ENCODE assay signal across 23 mouse cellular contexts in the genomic region with DNA sequence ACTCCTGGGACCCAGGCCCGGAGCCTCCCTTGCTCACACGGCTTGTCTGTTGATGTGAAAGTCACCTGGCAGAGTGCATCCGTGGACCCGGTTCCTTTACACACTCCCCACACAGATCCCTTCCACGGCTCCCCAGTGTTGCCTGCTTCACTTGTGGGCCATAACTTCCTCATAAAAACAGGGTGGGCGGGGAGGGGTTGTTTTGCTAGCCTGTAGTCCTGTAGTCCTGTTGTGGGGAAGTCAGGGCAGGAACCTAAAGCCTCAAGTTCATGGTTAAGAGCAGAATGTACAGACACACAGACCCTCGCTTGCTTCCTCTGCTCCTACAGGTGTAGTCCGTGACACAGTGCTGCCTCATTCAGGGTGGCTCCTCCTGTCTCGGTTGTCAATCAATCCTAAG. TPM values are rescaled to one million over a fixed set of nuclear protein-coding genes. Genes with fewer than 3 reads are reported as not detected.
DNase-seq lines count a peak whose midpoint lies in the region; ATAC-seq and TF ChIP-seq lines count a peak whose summit lies in the region.
"Had no signal": no experiment of that assay in that cellular context is flagged by ENCODE, and none has a peak within 500 bp of the region (broad histone marks: within the 10 kb centered on the region; RNA-seq: fewer than 3 reads in every experiment).

No protein-coding gene starts in this region.

- no peaks in the 10 kb centered on the region for H3K9me3 ChIP-seq in kidney, embryonic 16.5 days (ENCODE audit: low read length)
- H3K9me3 ChIP-seq: forebrain, embryonic 13.5 days; heart, embryonic 10.5 days; limb, embryonic 13.5 days had no signal

- 0 out of 2 replicates have a peak, but pooled peaks cover 6% of the 10 kb centered on the region for H3K4me1 ChIP-seq in kidney, embryonic 16.5 days (ENCODE audit: insufficient read depth, low read length)

- no peak overlapping the region for H3K4me2 ChIP-seq in kidney, embryonic 16.5 days (replicated peaks; ENCODE audit: low read depth, low read length)
- H3K4me2 ChIP-seq: forebrain, embryonic 13.5 days; limb, embryonic 13.5 days had no signal

- WGBS in kidney, embryonic 16.5 days: 84% methylated on average over 9 of the region's 9 CpGs

- TF ChIP-seq CTCF in gastrocnemius, adult 2 months (IDR thresholded peaks at IDR 0.05): no peak

- peaks cover 10% of the 10 kb centered on the region for H3K36me3 ChIP-seq in splenic B cell, adult 2 months (ENCODE audit: control insufficient read depth, insufficient read depth, low read length, poor library complexity, severe bottlenecking)
- H3K36me3 ChIP-seq in kidney, embryonic 16.5 days (ENCODE audit: insufficient read depth, low read length): peaks cover 27% of the 10 kb centered on the region

- no peak overlapping the region for H3K4me3 ChIP-seq in gastrocnemius, adult 2 months
- no peak overlapping the region for H3K4me3 ChIP-seq in kidney, embryonic 16.5 days (ENCODE audit: low read length)
- H3K4me3 ChIP-seq: erythroblast, embryonic 14.5 days; forebrain, embryonic 13.5 days; heart, embryonic 10.5 days; left cerebral cortex, adult 2 months; limb, embryonic 13.5 days had no signal

- ATAC-seq in hematopoietic stem cell, adult 5-6 weeks (replicated peaks in 1 of 2; ENCODE audit: insufficient read depth in 1 of 2, low FRiP score in 2 of 2, low TSS enrichment in 1 of 2, low read depth in 1 of 2, poor library complexity in 2 of 2, severe bottlenecking in 2 of 2): peak; percentile 54 to 58
- no peak for ATAC-seq in kidney, embryonic 16.5 days (ENCODE audit: low FRiP score, low TSS enrichment)
- ATAC-seq: forebrain, embryonic 13.5 days; inflammation-experienced regulatory T-cells, adult 6 months; midbrain, embryonic 16.5 days had no signal

- no peak overlapping the region for H3K9ac ChIP-seq in kidney, embryonic 16.5 days (replicated peaks; ENCODE audit: low read length)
- H3K9ac ChIP-seq: forebrain, embryonic 13.5 days; limb, embryonic 13.5 days had no signal

- H3K27me3 ChIP-seq in splenic B cell, adult 2 months (ENCODE audit: control insufficient read depth, insufficient read depth, low read length, poor library complexity, severe bottlenecking): no peaks in the 10 kb centered on the region
- no peaks in the 10 kb centered on the region for H3K27me3 ChIP-seq in kidney, embryonic 16.5 days (ENCODE audit: insufficient read depth, low read length)
- H3K27me3 ChIP-seq: forebrain, embryonic 13.5 days; limb, embryonic 13.5 days had no signal

- DNase-seq in gastrocnemius, adult 2 months: no peak
- no peak for DNase-seq in gastrocnemius, postnatal 14 days
- DNase-seq in spleen, postnatal 36 days (ENCODE audit: low spot score in 2 of 2): peak; percentile 49 to 53
- no peak for DNase-seq in spleen, postnatal 4 days (ENCODE audit: low spot score in 2 of 2)
- DNase-seq in splenic B cell, adult 2 months (ENCODE audit: low read depth, low spot score): peak; percentile 52
- DNase-seq in adrenal gland, postnatal 4 days (ENCODE audit: low spot score in 2 of 2): no peak
- DNase-seq: adrenal gland, adult 2 months; cerebellum, adult 11-12 months; gastrocnemius, postnatal 25 days; kidney, adult 8-10 months; kidney, postnatal 25 days; lung, adult 2 months; right cerebral cortex, postnatal 25 days; thymus, postnatal 4 days had no signal

- intact Hi-C loops in gastrocnemius, adult 2 months (cut with DNase I): no loop called here
- intact Hi-C loops in gastrocnemius, postnatal 14 days (cut with DNase I; ENCODE audit: low total_unique reads): no loop called here

- peak overlapping the region; percentile 43; the same call in 1 of the 2 replicates for H3K27ac ChIP-seq in gastrocnemius, adult 2 months
- no peak overlapping the region for H3K27ac ChIP-seq in kidney, embryonic 16.5 days (ENCODE audit: low read length)
- H3K27ac ChIP-seq: forebrain, embryonic 13.5 days; heart, embryonic 10.5 days; left cerebral cortex, adult 2 months; limb, embryonic 13.5 days had no signal

RNA-seq across cellular contexts. Expression of a gene that starts 21.5 kb away (rescaled TPM):
- total RNA-seq in gastrocnemius, adult 2 months (2021): 1 to 10 TPM; 6.0 to 7.3 TPM
- 10 to 100 TPM; 11.1 to 15.0 TPM for total RNA-seq in gastrocnemius, postnatal 14 days (2021)
- 44.7 and 46.5 TPM in 2 replicates for total RNA-seq in hematopoietic stem cell, adult 5-6 weeks (2017)
- polyA plus RNA-seq in kidney, embryonic 16.5 days (2015; fragmentation: Nextera tagmentation; extraction: Ambion mirVana): 61.4 and 64.3 TPM in 2 replicates
- 100 to 1,000 TPM; 111 to 113 TPM for total RNA-seq in adrenal gland, postnatal 4 days (2021)

Comparison
In these comparisons a context has a peak if more than half of its experiments do, and no peak if none do; other contexts are left out.
1. DNase-seq: peak in spleen, postnatal 36 days (2 of 2) and splenic B cell, adult 2 months (single experiment); none in gastrocnemius, adult 2 months (single experiment), gastrocnemius, postnatal 14 days (single experiment), spleen, postnatal 4 days (0 of 2) and adrenal gland, postnatal 4 days (0 of 2).